Mouse (Mus musculus) cerebellum, adult 2 months (tissue): ENCODE data around the gene Prss29.

Experiments
- CTCF ChIP-seq: fragments of 200-500 bp; IDR thresholded peaks from 2 replicates; pipeline ENCODE4 v1.5.1; 2011; ENCODE audit warnings: low read depth, mild to moderate bottlenecking, control low read depth, low read length, moderate library complexity, borderline replicate concordance; ENCODE audit not compliant: insufficient read depth
- POLR2A ChIP-seq: fragments of 200-500 bp; IDR thresholded peaks from 2 replicates; pipeline ENCODE4 v1.6.1; 2011; ENCODE audit warnings: low read length, control low read depth, borderline replicate concordance; ENCODE audit not compliant: insufficient read depth

- no peak for TF ChIP-seq CTCF
- no peak for TF ChIP-seq POLR2A
Observed at GRCm38 (mm10) chr17:25272326-25272725, 46.1 kb upstream of the Prss29 start.
